Mouse (Mus musculus): ENCODE data around the gene Ctse. TPM values are rescaled to one million over a fixed set of nuclear protein-coding genes. Genes with fewer than 3 reads are reported as not detected.

Gene Ctse
- 0.06 TPM in 1 of 2 replicates, not detected in the other for polyA plus RNA-seq (2021; fragmentation: Nextera tagmentation)
- long read RNA-seq, experiment 1, result 0 reads
- long read RNA-seq, experiment 2, result 0 reads

GRCm38 (mm10) chr1:131637791-131638540, at the start of gene Ctse:
Ctse (plus strand) TSS chr1:131638306.

DNA sequence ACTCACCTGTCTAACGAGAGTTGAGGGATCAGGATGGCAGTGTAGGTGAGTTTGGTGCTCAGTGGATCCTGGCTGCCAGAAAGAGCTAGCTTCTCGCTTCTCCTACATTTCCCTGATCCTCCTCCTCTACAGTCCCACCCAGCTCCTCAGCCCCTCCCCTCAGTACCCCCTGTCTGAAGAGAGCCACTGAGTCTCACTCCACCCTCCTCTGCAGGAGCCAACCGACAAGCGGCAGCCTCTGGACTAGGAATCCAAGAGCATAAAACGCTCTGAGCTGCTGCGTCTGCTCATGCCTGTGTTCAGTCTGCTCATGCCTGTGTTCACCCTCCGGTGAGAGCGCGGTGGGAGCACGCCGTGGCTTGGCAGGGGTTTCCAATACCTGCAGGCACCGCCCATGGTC, 39.2 kb upstream of the Ctse start, which contains the start of gene Avpr1b:
TSS of gene Avpr1b (plus strand) at position 335 of the 400 bp plus-strand sequence.

DNA sequence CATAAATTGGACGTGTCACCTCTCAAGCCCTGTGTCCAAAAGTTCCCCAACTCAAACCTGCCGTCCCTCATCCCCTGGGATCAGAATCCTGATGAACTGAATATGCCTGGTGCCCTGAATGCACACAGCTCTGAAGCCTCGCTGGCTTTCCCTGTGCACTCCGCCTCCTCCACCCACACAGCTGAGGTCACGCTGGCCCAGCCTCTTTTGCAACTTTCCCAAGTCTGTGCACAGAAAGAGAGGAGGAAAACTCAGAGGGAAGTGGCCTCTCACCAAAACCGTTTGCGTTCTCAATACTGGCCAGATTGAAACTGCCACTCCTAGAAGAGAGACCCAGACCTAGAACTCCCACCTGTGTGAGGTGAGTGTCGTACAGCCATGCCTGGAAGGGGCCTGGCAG, 50.4 kb downstream of the Ctse start, which contains the start of gene Rab7b:
TSS of gene Rab7b (plus strand) at position 221 of the 400 bp plus-strand sequence.

Other genes with a start within 250 kb of the Ctse start
- 13.9 and 16.2 TPM in 2 replicates for gene Srgap2, start 111.0 kb upstream of the Ctse start, polyA plus RNA-seq (2021; fragmentation: Nextera tagmentation)
- 1.3 and 1.5 TPM in 2 replicates for gene Fam72a, start 110.4 kb upstream of the Ctse start, polyA plus RNA-seq (2021; fragmentation: Nextera tagmentation)
- 0.06 and 0.09 TPM in 2 replicates for gene Avpr1b, start 39.1 kb upstream of the Ctse start, polyA plus RNA-seq (2021; fragmentation: Nextera tagmentation)
- 0.64 and 1.8 TPM in 2 replicates for gene Rab7b, start 50.4 kb downstream of the Ctse start, polyA plus RNA-seq (2021; fragmentation: Nextera tagmentation)
- gene Slc26a9, start 105.7 kb downstream of the Ctse start, polyA plus RNA-seq (2021; fragmentation: Nextera tagmentation), result 0.03 and 0.05 TPM in 2 replicates
- gene Pm20d1, start 159.1 kb downstream of the Ctse start, polyA plus RNA-seq (2021; fragmentation: Nextera tagmentation), result 2.1 and 5.3 TPM in 2 replicates
- 28.1 and 28.8 TPM in 2 replicates for gene Slc41a1, start 189.2 kb downstream of the Ctse start, polyA plus RNA-seq (2021; fragmentation: Nextera tagmentation)
- 11.6 and 11.8 TPM in 2 replicates for gene Rab29, start 228.9 kb downstream of the Ctse start, polyA plus RNA-seq (2021; fragmentation: Nextera tagmentation)